Mouse (Mus musculus): ENCODE measurements around the gene Nedd4. TPM values are rescaled to one million over a fixed set of nuclear protein-coding genes. Genes with fewer than 3 reads are reported as not detected.

Gene Nedd4
- polyA plus RNA-seq, 1 experiment from 2014 or later: 764 TPM

- H3K9ac ChIP-seq (replicated peaks; ENCODE audit: low read depth, low read length): no peak overlapping the region
- H3K9me3 ChIP-seq (ENCODE audit: control insufficient read depth, low read depth, low read length): no peaks in the 10 kb centered on the region
- 0 out of 2 replicates have a peak, but pooled peaks have one; percentile 6 for ATAC-seq (ENCODE audit: insufficient number of reproducible peaks, insufficient read depth, low FRiP score, low read depth)
- 68% methylated on average over 24 of the region's 24 CpGs for WGBS
- peaks cover 63% of the 10 kb centered on the region for H3K36me3 ChIP-seq (ENCODE audit: control insufficient read depth, insufficient read depth, low read length)
- no peak overlapping the region for H3K4me3 ChIP-seq (ENCODE audit: low read depth, low read length)
- no peaks in the 10 kb centered on the region for H3K27me3 ChIP-seq (ENCODE audit: control insufficient read depth, insufficient read depth, low read length)
- H3K27ac ChIP-seq (ENCODE audit: low read length): 0 out of 2 replicates have a peak overlapping the region, but pooled peaks have one; percentile 21
- peaks cover 20% of the 10 kb centered on the region; the same call in 1 of the 2 replicates for H3K4me1 ChIP-seq (ENCODE audit: control insufficient read depth, insufficient read depth, low read length)
- no peak overlapping the region for H3K4me2 ChIP-seq (replicated peaks; ENCODE audit: low read depth, low read length)
Observed at GRCm38 (mm10) chr9:72693081-72693696, 31.0 kb downstream of the Nedd4 start.

- no peak overlapping the region for H3K9ac ChIP-seq (replicated peaks; ENCODE audit: low read depth, low read length)
- ATAC-seq (ENCODE audit: insufficient number of reproducible peaks, insufficient read depth, low FRiP score, low read depth): no peak
- H3K27me3 ChIP-seq (ENCODE audit: control insufficient read depth, insufficient read depth, low read length): no peaks in the 10 kb centered on the region
- no peak overlapping the region for H3K4me3 ChIP-seq (ENCODE audit: low read depth, low read length)
- H3K27ac ChIP-seq (ENCODE audit: low read length): no peak overlapping the region
- H3K4me2 ChIP-seq (replicated peaks; ENCODE audit: low read depth, low read length): no peak overlapping the region
- peaks cover 63% of the 10 kb centered on the region for H3K36me3 ChIP-seq (ENCODE audit: control insufficient read depth, insufficient read depth, low read length)
- no peaks in the 10 kb centered on the region for H3K9me3 ChIP-seq (ENCODE audit: control insufficient read depth, low read depth, low read length)
- peaks cover 20% of the 10 kb centered on the region; the same call in 1 of the 2 replicates for H3K4me1 ChIP-seq (ENCODE audit: control insufficient read depth, insufficient read depth, low read length)
- 89% methylated on average over 14 of the region's 14 CpGs for WGBS
Observed at GRCm38 (mm10) chr9:72693861-72694260, 31.7 kb downstream of the Nedd4 start.

GRCm38 (mm10) chr9:72696508-72696907, 34.4 kb downstream of the Nedd4 start:
- no peak overlapping the region for H3K4me3 ChIP-seq (ENCODE audit: low read depth, low read length)
- peaks cover 61% of the 10 kb centered on the region for H3K36me3 ChIP-seq (ENCODE audit: control insufficient read depth, insufficient read depth, low read length)
- no peak overlapping the region for H3K4me2 ChIP-seq (replicated peaks; ENCODE audit: low read depth, low read length)
- ATAC-seq (ENCODE audit: insufficient number of reproducible peaks, insufficient read depth, low FRiP score, low read depth): no peak
- H3K27ac ChIP-seq (ENCODE audit: low read length): no peak overlapping the region
- H3K27me3 ChIP-seq (ENCODE audit: control insufficient read depth, insufficient read depth, low read length): no peaks in the 10 kb centered on the region
- peaks cover 13% of the 10 kb centered on the region; the same call in 1 of the 2 replicates for H3K4me1 ChIP-seq (ENCODE audit: control insufficient read depth, insufficient read depth, low read length)
- H3K9me3 ChIP-seq (ENCODE audit: control insufficient read depth, low read depth, low read length): no peaks in the 10 kb centered on the region
- no peak overlapping the region for H3K9ac ChIP-seq (replicated peaks; ENCODE audit: low read depth, low read length)
- 51% methylated on average over 3 of the region's 3 CpGs for WGBS

GRCm38 (mm10) chr9:72697779-72698178, 35.6 kb downstream of the Nedd4 start:
- Histone ChIP-seq H3K4me1 (ENCODE audit: control insufficient read depth, insufficient read depth, low read length) (peaks cover 13% of the 10 kb centered on the region; the same call in 1 of the 2 replicates), H3K27me3 (ENCODE audit: control insufficient read depth, insufficient read depth, low read length) (no peaks in the 10 kb centered on the region), H3K4me2 (replicated peaks; ENCODE audit: low read depth, low read length) (no peak overlapping the region), H3K9ac (replicated peaks; ENCODE audit: low read depth, low read length) (no peak overlapping the region), H3K27ac (ENCODE audit: low read length) (no peak overlapping the region), H3K9me3 (ENCODE audit: control insufficient read depth, low read depth, low read length) (no peaks in the 10 kb centered on the region), H3K4me3 (ENCODE audit: low read depth, low read length) (no peak overlapping the region), H3K36me3 (ENCODE audit: control insufficient read depth, insufficient read depth, low read length) (peaks cover 70% of the 10 kb centered on the region)
- WGBS: 84% methylated on average over 4 of the region's 4 CpGs
- ATAC-seq (ENCODE audit: insufficient number of reproducible peaks, insufficient read depth, low FRiP score, low read depth): no peak

- Histone ChIP-seq H3K9ac (replicated peaks; ENCODE audit: low read depth, low read length) (no peak overlapping the region), H3K27me3 (ENCODE audit: control insufficient read depth, insufficient read depth, low read length) (no peaks in the 10 kb centered on the region), H3K4me3 (ENCODE audit: low read depth, low read length) (no peak overlapping the region), H3K9me3 (ENCODE audit: control insufficient read depth, low read depth, low read length) (no peaks in the 10 kb centered on the region), H3K27ac (ENCODE audit: low read length) (no peak overlapping the region), H3K36me3 (ENCODE audit: control insufficient read depth, insufficient read depth, low read length) (peaks cover 67% of the 10 kb centered on the region), H3K4me1 (ENCODE audit: control insufficient read depth, insufficient read depth, low read length) (peaks cover 9% of the 10 kb centered on the region; the same call in 1 of the 2 replicates), H3K4me2 (replicated peaks; ENCODE audit: low read depth, low read length) (no peak overlapping the region)
- no peak for ATAC-seq (ENCODE audit: insufficient number of reproducible peaks, insufficient read depth, low FRiP score, low read depth)
- 55% methylated on average over 3 of the region's 3 CpGs for WGBS
Observed at GRCm38 (mm10) chr9:72699702-72700101, 37.6 kb downstream of the Nedd4 start.

- Histone ChIP-seq H3K9me3 (ENCODE audit: control insufficient read depth, low read depth, low read length) (no peaks in the 10 kb centered on the region), H3K36me3 (ENCODE audit: control insufficient read depth, insufficient read depth, low read length) (peaks cover 78% of the 10 kb centered on the region), H3K4me2 (replicated peaks; ENCODE audit: low read depth, low read length) (no peak overlapping the region), H3K4me1 (ENCODE audit: control insufficient read depth, insufficient read depth, low read length) (peaks cover 6% of the 10 kb centered on the region; the same call in 1 of the 2 replicates), H3K27ac (ENCODE audit: low read length) (no peak overlapping the region), H3K4me3 (ENCODE audit: low read depth, low read length) (no peak overlapping the region), H3K27me3 (ENCODE audit: control insufficient read depth, insufficient read depth, low read length) (no peaks in the 10 kb centered on the region), H3K9ac (replicated peaks; ENCODE audit: low read depth, low read length) (no peak overlapping the region)
- no peak for ATAC-seq (ENCODE audit: insufficient number of reproducible peaks, insufficient read depth, low FRiP score, low read depth)
- 60% methylated on average over 8 of the region's 8 CpGs for WGBS
Observed at GRCm38 (mm10) chr9:72701441-72701840, 39.3 kb downstream of the Nedd4 start.

- H3K27ac ChIP-seq (ENCODE audit: low read length): no peak overlapping the region
- WGBS: 30% methylated on average over 2 of the region's 2 CpGs
- peaks cover 83% of the 10 kb centered on the region for H3K36me3 ChIP-seq (ENCODE audit: control insufficient read depth, insufficient read depth, low read length)
- H3K4me3 ChIP-seq (ENCODE audit: low read depth, low read length): no peak overlapping the region
- H3K4me2 ChIP-seq (replicated peaks; ENCODE audit: low read depth, low read length): no peak overlapping the region
- no peaks in the 10 kb centered on the region for H3K27me3 ChIP-seq (ENCODE audit: control insufficient read depth, insufficient read depth, low read length)
- no peak for ATAC-seq (ENCODE audit: insufficient number of reproducible peaks, insufficient read depth, low FRiP score, low read depth)
- H3K4me1 ChIP-seq (ENCODE audit: control insufficient read depth, insufficient read depth, low read length): peaks cover 6% of the 10 kb centered on the region; the same call in 1 of the 2 replicates
- H3K9ac ChIP-seq (replicated peaks; ENCODE audit: low read depth, low read length): no peak overlapping the region
- H3K9me3 ChIP-seq (ENCODE audit: control insufficient read depth, low read depth, low read length): no peaks in the 10 kb centered on the region
Observed at GRCm38 (mm10) chr9:72702075-72702474, 39.9 kb downstream of the Nedd4 start.

- H3K4me3 ChIP-seq (ENCODE audit: low read depth, low read length): no peak overlapping the region
- H3K27ac ChIP-seq (ENCODE audit: low read length): no peak overlapping the region
- WGBS: 91% methylated on average over 4 of the region's 4 CpGs
- no peak for ATAC-seq (ENCODE audit: insufficient number of reproducible peaks, insufficient read depth, low FRiP score, low read depth)
- H3K27me3 ChIP-seq (ENCODE audit: control insufficient read depth, insufficient read depth, low read length): no peaks in the 10 kb centered on the region
- peaks cover 6% of the 10 kb centered on the region; the same call in 1 of the 2 replicates for H3K4me1 ChIP-seq (ENCODE audit: control insufficient read depth, insufficient read depth, low read length)
- H3K36me3 ChIP-seq (ENCODE audit: control insufficient read depth, insufficient read depth, low read length): peaks cover 84% of the 10 kb centered on the region
- H3K9me3 ChIP-seq (ENCODE audit: control insufficient read depth, low read depth, low read length): no peaks in the 10 kb centered on the region
- H3K4me2 ChIP-seq (replicated peaks; ENCODE audit: low read depth, low read length): no peak overlapping the region
- no peak overlapping the region for H3K9ac ChIP-seq (replicated peaks; ENCODE audit: low read depth, low read length)
Observed at GRCm38 (mm10) chr9:72703142-72703541, 41.0 kb downstream of the Nedd4 start.

GRCm38 (mm10) chr9:72703754-72704153, 41.6 kb downstream of the Nedd4 start:
- WGBS: 74% methylated on average over 6 of the region's 6 CpGs
- Histone ChIP-seq H3K27me3 (ENCODE audit: control insufficient read depth, insufficient read depth, low read length) (no peaks in the 10 kb centered on the region), H3K4me2 (replicated peaks; ENCODE audit: low read depth, low read length) (no peak overlapping the region), H3K36me3 (ENCODE audit: control insufficient read depth, insufficient read depth, low read length) (peaks cover 82% of the 10 kb centered on the region), H3K9me3 (ENCODE audit: control insufficient read depth, low read depth, low read length) (no peaks in the 10 kb centered on the region), H3K4me3 (ENCODE audit: low read depth, low read length) (no peak overlapping the region), H3K4me1 (ENCODE audit: control insufficient read depth, insufficient read depth, low read length) (0 out of 2 replicates have a peak, but pooled peaks cover 6% of the 10 kb centered on the region), H3K27ac (ENCODE audit: low read length) (no peak overlapping the region), H3K9ac (replicated peaks; ENCODE audit: low read depth, low read length) (no peak overlapping the region)
- no peak for ATAC-seq (ENCODE audit: insufficient number of reproducible peaks, insufficient read depth, low FRiP score, low read depth)

Data from stomach, embryonic 14.5 days (tissue).